8 mouse cellular contexts compared by ENCODE assay signal in genomic region chr12:69296511-69297410, GRCm38 (mm10). TPM values are rescaled to one million over a fixed set of nuclear protein-coding genes. Genes with fewer than 3 reads are reported as not detected.
DNase-seq lines count a peak whose midpoint lies in the region; ATAC-seq and TF ChIP-seq lines count a peak whose summit lies in the region.

Gene Klhdc2, plus strand, starts transcription at chr12:69296681.

- no peak for TF ChIP-seq CTCF in Patski (IDR thresholded peaks at IDR 0.05)

- H3K9ac ChIP-seq in hindbrain, embryonic 14.5 days: peak within 1 kb of the TSS; percentile 99

- H3K36me3 ChIP-seq in hindbrain, embryonic 14.5 days (replicated peaks; ENCODE audit: control insufficient read depth, insufficient read depth): peaks cover 28% of the 10 kb centered on the region

- POLR2A ChIA-PET in Patski (lab: Charles Lee): no interaction called here

- CTCF ChIA-PET in Patski (lab: Charles Lee): no interaction called here

- ATAC-seq in Patski: peak; percentile 93
- peak; percentile 96 for ATAC-seq in hindbrain, embryonic 14.5 days (ENCODE audit: low FRiP score)

- WGBS in hindbrain, embryonic 14.5 days: 1% methylated on average over 92 of the region's 98 CpGs

- H3K4me2 ChIP-seq in hindbrain, embryonic 14.5 days (replicated peaks): peak within 1 kb of the TSS; percentile 75

- no peaks in the 10 kb centered on the region for H3K27me3 ChIP-seq in Patski
- no peaks in the 10 kb centered on the region for H3K27me3 ChIP-seq in hindbrain, embryonic 14.5 days (ENCODE audit: control insufficient read depth, insufficient read depth, low read length)

- H3K4me3 ChIP-seq in hindbrain, embryonic 14.5 days (replicated peaks; ENCODE audit: low read length): peak within 1 kb of the TSS; percentile 94

- in situ Hi-C loops in Patski (cut with MboI; ENCODE audit: low pct_unique_long_range_greater_than_20kb): no loop called here

- H3K27ac ChIP-seq in hindbrain, embryonic 14.5 days: peak within 1 kb of the TSS; percentile 97

- peak; percentile 39 for DNase-seq in Patski (ENCODE audit: low read depth, low spot score)
- peak; percentile 91 for DNase-seq in cerebellum, postnatal 14 days
- peak; percentile 57 to 80 for DNase-seq in frontal cortex, postnatal 25 days (ENCODE audit: low spot score in 2 of 2)
- peak; percentile 84 for DNase-seq in hindbrain, embryonic 14.5 days (ENCODE audit: low spot score)
- peak; percentile 85 to 89 for DNase-seq in layer of hippocampus, postnatal 36 days
- DNase-seq in lung, postnatal 36 days: peak; percentile 88
- DNase-seq in retina, postnatal 1 day: peak; percentile 95
- peak; percentile 71 to 76 for DNase-seq in urinary bladder, adult 18-20 months (ENCODE audit: low spot score in 2 of 2)

- H3K4me1 ChIP-seq in hindbrain, embryonic 14.5 days (replicated peaks; ENCODE audit: control insufficient read depth, insufficient read depth, low read length): peaks cover 21% of the 10 kb centered on the region

- H3K9me3 ChIP-seq in hindbrain, embryonic 14.5 days (ENCODE audit: control insufficient read depth, low read length): no peaks in the 10 kb centered on the region

RNA-seq across cellular contexts. Expression of gene Klhdc2, which starts in this region (rescaled TPM):
- polyA plus RNA-seq in Patski (2021): 94.8 TPM
- 286 TPM in 2 replicates for polyA plus RNA-seq in hindbrain, embryonic 14.5 days (2014; fragmentation: Nextera tagmentation; extraction: Ambion mirVana)
- 100 to 1,000 TPM; 117 to 128 TPM for total RNA-seq in layer of hippocampus, postnatal 36 days (2021)

Comparison
In these comparisons a context has a peak if more than half of its experiments do, and no peak if none do; other contexts are left out.
1. Peak in every context shown above with its lines: DNase-seq, ATAC-seq, H3K4me3 ChIP-seq and H3K27ac ChIP-seq.
2. DNase-seq: peak in every context shown above with its lines; median percentile 95 in retina, postnatal 1 day; 91 in cerebellum, postnatal 14 days; 88 in lung, postnatal 36 days; 87 in layer of hippocampus, postnatal 36 days; 84 in hindbrain, embryonic 14.5 days; 74 in urinary bladder, adult 18-20 months; 68 in frontal cortex, postnatal 25 days; 39 in Patski.